Mouse (Mus musculus) left cerebral cortex, adult 11 months (tissue): ENCODE results near the gene C9.

ENCODE experiments used
- DNase-seq: peaks from one replicate; pipeline ENCODE4 v3.0.0; 2022; ENCODE audit warnings: low spot score

The C9 gene

GRCm38 (mm10) chr15:6445135-6445534 is at the start of gene C9:
TSS of gene C9 (plus strand) at chr15:6445327.
- DNase-seq, result no peak

- DNase-seq, result no peak
These were observed 46.9 kb upstream of the C9 start for GRCm38 (mm10) chr15:6398211-6398610.

GRCm38 (mm10) chr15:6398881-6399280 is 46.2 kb upstream of the C9 start:
- DNase-seq, result no peak

GRCm38 (mm10) chr15:6400115-6400514 is 45.0 kb upstream of the C9 start:
- no peak for DNase-seq

GRCm38 (mm10) chr15:6402433-6402832 is 42.7 kb upstream of the C9 start:
- no peak for DNase-seq

- no peak for DNase-seq
These were observed 41.0 kb upstream of the C9 start for GRCm38 (mm10) chr15:6404172-6404571.

- no peak for DNase-seq
These were observed 38.4 kb upstream of the C9 start for GRCm38 (mm10) chr15:6406771-6407170.

- DNase-seq, result no peak
These were observed 36.1 kb upstream of the C9 start for GRCm38 (mm10) chr15:6409031-6409430.

GRCm38 (mm10) chr15:6410161-6410560 is 35.0 kb upstream of the C9 start:
- DNase-seq, result no peak

- DNase-seq, result no peak
These were observed 33.8 kb upstream of the C9 start for GRCm38 (mm10) chr15:6411334-6411733.

GRCm38 (mm10) chr15:6415317-6415716 is 29.8 kb upstream of the C9 start:
- no peak for DNase-seq

GRCm38 (mm10) chr15:6431777-6432176 is 13.3 kb upstream of the C9 start:
- no peak for DNase-seq

GRCm38 (mm10) chr15:6432411-6432810 is 12.7 kb upstream of the C9 start:
- DNase-seq, result no peak

GRCm38 (mm10) chr15:6435281-6435680 is 9.8 kb upstream of the C9 start:
- no peak for DNase-seq

- DNase-seq, result peak; percentile 16
These were observed 9.4 kb upstream of the C9 start for GRCm38 (mm10) chr15:6435773-6436172.

GRCm38 (mm10) chr15:6438685-6439084 is 6.4 kb upstream of the C9 start:
- DNase-seq, result no peak

GRCm38 (mm10) chr15:6444452-6444851 is 675 bp upstream of the C9 start:
- DNase-seq, result no peak

GRCm38 (mm10) chr15:6446181-6446580 is 1.1 kb downstream of the C9 start:
- no peak for DNase-seq

GRCm38 (mm10) chr15:6448892-6449291 is 3.8 kb downstream of the C9 start:
- DNase-seq, result no peak

- no peak for DNase-seq
These were observed 9.3 kb downstream of the C9 start for GRCm38 (mm10) chr15:6454461-6454860.

- no peak for DNase-seq
These were observed 16.3 kb downstream of the C9 start for GRCm38 (mm10) chr15:6461381-6461780.

- DNase-seq, result no peak
These were observed 18.3 kb downstream of the C9 start for GRCm38 (mm10) chr15:6463361-6463923.

GRCm38 (mm10) chr15:6466995-6467394 is 21.9 kb downstream of the C9 start:
- DNase-seq, result no peak

- no peak for DNase-seq
These were observed 23.7 kb downstream of the C9 start for GRCm38 (mm10) chr15:6468845-6469244.

GRCm38 (mm10) chr15:6469384-6469783 is 24.3 kb downstream of the C9 start:
- DNase-seq, result no peak
